Mouse (Mus musculus) liver, adult 2 months (tissue): Measurements from ENCODE around the gene Col1a2.

Source experiments
- CTCF ChIP-seq: fragments of 200-500 bp; IDR thresholded peaks from 2 replicates; pipeline ENCODE4 v1.5.1; 2011; ENCODE audit warnings: low read depth, low read length, control low read depth
- POLR2A ChIP-seq: fragments of 200-500 bp; IDR thresholded peaks from 2 replicates; pipeline ENCODE4 v1.6.1; 2011; ENCODE audit warnings: low read length, control low read depth; ENCODE audit not compliant: insufficient read depth; ENCODE audit errors: extremely low read depth

DNA sequence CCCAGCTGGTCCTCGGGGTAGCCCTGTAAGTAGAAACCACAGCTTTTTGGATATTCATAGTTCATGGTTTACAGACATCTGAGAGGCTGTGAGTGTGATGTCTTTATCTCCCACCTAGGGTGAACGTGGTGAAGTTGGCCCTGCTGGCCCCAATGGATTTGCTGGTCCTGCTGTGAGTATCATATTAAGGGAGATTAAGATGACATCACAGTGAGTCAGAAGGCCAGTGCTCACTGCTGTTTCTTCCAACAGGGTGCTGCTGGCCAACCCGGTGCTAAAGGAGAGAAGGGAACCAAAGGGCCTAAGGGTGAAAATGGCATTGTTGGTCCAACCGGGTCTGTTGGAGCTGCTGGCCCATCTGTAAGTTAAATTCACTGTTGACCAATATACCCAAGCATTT is 26.4 kb downstream of the Col1a2 start:
- TF ChIP-seq CTCF (no peak), POLR2A (no peak)
